Mouse (Mus musculus): ENCODE measurements at regions not wholly inside any gene's neighbourhood (a gene's known extent, or its start where the extent isn't known, plus 50 kb on each side); places are given as distances from the start of the nearest gene placed in this dataset.

DNA sequence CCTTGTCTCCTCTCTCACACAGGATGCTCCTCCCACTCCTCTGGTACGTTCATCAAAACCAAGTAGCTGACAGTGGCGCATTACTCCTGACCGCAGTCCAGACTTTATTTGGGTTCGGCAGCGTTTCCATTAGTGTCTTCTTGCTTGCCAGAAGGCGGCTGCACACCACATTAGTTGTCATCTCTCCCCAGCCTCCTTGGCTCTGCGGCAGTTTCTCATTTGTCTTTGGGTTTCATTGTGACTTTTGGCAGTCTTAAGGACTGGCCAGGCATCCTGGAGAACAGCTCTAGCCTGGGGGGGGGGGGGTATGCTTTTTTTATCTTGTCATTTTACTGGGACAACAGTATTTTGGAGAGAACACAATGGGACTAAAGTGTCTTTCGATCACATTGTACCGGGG lies 209.0 kb upstream of the Prickle1 start:
- DNase-seq (ENCODE audit: low spot score in 2 of 2): no peak

DNA sequence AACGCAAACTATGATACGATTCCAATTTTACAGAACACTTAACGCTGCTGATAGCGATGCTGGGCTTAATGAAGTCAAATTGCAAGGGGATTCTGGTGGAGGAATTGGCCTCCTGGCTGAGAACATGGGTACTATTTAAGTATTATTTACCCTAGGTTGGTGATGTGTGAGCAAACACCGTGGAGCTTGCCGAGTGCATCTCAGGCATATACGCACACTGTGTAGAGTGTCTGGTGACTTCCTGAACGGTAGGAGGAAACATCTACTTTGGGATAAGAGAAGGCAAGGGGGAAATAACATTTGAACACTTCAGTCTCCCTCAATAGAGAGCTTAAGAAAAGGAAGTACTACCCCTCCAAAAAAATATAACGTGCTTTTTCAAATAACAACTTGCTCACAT lies 194.8 kb upstream of the Prickle1 start:
- no peak for DNase-seq (ENCODE audit: low spot score in 2 of 2)

DNA sequence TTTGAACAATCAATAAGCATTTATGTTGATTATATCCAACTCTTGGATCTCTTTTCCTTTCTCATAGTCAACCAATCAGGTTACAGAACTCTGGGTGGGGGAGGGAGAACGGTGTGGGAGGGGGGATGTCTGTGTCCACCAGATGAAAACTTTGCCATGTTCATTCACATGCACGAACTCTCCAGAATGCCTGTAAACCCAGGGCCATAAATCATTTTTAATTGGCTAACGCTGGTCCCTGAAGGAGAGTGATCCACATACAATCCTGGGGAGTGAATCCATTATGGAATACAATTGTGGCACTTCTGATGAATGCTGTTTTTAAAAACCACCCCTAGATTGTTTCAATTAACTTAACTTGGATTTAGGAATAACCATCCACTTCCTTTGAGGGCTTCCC lies 194.1 kb upstream of the Prickle1 start:
- no peak for DNase-seq (ENCODE audit: low spot score in 2 of 2)

DNA sequence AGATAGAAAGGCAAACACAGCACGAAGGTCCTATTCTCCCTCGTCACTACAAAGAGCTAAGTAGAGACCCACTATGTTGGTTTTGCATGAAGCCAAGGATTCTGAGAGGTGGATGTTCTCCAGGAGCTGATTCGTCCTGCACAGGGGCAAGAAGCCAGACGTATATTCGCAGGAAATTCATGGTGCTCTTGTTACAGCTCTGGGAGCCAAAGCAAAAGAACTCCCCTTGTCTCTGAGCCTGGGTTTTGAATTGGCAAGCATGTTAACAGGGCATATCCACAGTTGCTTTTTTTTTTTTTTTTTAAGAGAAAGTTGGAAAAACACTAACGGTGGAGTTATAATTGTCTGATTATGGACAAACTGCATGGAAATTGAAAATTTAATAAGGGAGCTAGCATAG lies 191.7 kb upstream of the Prickle1 start:
- DNase-seq (ENCODE audit: low spot score in 2 of 2): no peak

DNA sequence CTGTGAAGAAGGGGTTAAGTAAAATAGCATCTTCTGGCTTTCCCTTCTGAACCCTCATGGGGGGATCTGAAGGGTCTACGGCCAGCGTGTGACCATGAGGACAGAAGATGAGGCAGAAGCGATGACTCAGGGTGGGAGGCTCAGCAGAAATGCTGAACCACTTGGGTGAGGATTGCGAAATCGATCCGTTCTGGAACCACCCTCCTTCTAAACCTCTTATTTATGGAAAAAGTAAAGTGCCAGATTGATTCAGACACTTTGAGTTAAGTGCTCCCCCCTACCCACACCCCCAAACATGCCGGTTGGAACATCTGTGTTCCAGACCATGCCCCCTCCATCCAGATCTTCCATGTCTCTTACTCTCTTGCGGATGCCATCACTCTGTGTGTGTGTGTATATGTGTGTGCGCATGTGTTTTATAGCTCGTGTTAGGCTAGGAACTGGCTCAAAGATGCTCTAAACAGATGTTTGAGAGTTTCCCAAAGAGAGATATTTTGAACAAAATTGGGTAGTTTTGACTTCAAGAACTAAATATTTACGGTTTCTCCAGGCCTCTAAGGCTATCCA lies 190.2 kb upstream of the Prickle1 start:
- no peak for DNase-seq (ENCODE audit: low spot score in 2 of 2)

DNA sequence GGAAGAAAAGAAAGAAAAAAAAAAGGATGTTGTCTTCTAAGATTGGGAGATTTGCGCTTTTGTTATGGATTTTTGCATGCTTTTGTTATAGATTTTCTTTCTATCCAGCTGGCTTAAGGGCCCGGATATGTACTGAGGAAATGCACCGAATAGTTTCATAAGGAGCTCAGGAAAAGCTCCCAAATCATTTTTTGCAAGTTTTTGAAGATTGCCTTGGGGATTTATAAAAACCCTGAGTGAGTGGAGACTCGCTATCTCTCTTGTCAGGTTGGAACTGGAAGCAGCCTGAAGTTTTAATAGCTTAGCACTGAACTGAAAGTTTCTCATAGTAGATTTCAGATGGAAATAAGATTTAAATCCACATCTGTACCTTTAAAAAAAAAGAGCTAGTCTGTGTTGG lies 188.0 kb upstream of the Prickle1 start:
- DNase-seq (ENCODE audit: low spot score in 2 of 2): no peak

DNA sequence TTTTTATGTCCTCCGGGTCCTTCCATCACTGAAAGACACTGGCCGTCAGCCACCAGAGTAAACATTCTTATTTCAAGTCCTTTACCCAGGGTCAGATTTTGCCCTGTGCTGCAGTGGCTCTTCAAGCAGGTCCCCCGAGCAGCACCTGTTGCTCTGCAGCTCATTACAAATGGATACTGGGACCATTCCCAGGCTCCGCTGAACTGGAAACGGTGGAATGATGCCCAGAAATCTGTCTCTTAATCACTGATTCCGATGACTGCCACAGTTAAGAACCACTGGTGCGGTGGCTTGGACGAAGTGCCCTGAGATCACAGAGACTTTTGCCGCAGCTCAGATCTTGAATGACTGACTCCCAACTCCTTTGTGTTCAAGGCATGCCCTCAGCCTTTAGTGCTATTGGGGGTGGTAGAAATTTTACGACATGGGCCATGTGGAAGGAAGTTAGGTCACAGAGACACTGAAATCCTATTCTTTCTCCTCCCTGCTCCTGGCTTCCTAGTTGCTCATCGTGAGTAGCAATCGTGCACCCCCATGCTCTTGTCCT lies 179.6 kb upstream of the Prickle1 start:
- DNase-seq (ENCODE audit: low spot score in 2 of 2): no peak

DNA sequence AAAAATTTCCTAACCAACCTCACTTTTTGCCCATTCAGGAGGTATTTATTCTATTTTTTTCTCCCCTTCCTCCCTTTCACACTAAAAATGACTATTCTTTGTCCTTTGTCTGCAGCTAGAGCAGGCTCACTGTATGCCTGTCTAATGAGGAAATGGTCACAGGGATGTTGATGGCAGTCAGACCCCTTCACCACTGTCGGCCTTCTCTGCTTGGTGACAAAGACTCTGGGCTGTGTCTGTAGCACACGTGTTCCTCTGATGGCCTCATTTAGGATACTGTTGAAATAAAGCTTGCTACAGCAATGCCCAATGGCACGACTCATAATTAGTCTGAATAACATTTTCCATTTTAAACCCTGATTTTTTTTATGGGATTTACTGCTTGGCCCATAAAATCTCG lies 178.6 kb upstream of the Prickle1 start:
- no peak for DNase-seq (ENCODE audit: low spot score in 2 of 2)

DNA sequence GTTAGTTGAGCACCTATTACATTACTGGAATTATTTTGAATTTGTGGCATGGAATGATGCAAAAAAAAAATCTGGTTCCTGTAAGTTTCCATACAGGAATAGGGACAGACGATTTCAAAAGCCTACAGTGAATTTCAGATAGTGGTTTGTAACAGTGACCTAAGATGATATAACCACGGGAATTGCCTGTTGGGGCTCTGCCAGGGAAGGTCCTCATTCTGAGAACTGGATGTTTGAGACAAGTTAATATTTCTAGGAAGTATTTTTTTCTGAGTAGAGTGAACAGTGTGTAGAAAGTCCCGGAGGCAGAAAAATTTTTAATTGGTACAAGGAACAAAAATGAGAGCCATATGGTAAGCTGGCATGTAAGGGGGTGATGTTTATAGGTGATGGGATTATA lies 171.3 kb upstream of the Prickle1 start:
- no peak for DNase-seq (ENCODE audit: low spot score in 2 of 2)

DNA sequence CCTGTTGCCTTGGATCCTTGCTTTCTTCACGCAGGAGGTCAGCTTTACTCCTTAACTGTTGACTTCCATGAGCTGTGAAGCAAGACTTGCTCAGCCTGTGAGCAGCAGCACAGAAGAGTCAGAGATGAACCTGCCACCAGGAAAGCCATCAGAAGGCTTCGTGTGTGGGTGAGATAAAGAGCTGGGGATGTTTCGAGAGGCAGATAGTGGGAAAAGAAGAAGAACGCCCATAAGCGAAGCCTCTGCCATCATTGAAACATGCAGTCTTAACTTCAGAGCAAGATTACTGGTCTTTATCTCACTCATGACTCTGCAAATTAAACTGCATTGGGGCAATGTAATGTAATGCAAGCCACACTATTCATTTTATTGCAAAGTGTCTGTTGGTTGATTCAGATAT lies 167.4 kb upstream of the Prickle1 start:
- DNase-seq (ENCODE audit: low spot score in 2 of 2): no peak

DNA sequence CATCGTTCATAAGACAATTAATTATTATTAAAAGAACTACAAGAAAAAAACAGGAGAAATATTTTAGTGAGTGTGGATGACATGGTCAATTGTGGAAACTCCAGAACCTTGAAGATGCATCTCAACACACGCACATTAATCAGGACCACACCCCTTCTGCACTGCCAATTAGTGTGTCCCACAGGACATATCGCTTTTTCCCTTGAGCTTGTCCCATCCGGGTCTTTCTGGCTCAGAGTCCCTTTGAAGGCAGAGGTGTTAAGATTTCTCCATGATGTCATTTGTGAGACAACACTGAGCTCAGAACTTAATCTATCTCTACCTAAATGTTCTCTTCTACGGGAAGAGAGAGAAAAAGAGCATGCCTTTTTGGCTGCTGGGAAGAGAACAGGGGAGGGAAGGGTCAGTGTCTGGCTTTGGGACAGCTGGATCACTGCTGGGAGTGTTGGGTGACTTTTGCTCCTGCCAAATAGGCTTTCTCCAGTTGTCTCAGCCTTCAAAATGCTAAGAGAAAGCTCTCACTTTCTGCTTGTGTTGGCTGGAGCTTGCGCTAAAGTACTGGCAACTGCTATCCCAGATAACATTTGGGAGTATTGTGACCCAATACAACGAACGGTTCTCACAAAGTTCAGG lies 162.6 kb upstream of the Prickle1 start:
- no peak for DNase-seq (ENCODE audit: low spot score in 2 of 2)

DNA sequence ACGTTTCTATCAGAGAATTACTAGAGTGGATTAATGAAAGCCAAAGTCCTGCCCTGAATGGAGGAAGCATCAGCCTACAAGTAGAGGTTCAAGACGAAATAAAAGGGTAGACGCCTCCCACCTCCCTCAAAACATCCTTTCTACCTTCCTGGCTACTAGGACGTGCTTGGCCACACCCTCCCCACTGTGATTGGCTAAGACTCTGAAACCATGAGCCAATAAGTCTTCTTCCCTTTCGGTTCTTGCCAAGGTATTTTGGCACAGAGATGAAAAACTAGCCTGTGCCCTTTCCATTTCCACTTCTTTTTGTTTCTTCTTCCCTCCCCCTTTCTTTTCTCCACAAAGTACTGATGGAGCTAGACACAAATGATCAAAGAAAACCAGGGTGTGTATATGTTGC lies 160.3 kb upstream of the Prickle1 start:
- no peak for DNase-seq (ENCODE audit: low spot score in 2 of 2)

DNA sequence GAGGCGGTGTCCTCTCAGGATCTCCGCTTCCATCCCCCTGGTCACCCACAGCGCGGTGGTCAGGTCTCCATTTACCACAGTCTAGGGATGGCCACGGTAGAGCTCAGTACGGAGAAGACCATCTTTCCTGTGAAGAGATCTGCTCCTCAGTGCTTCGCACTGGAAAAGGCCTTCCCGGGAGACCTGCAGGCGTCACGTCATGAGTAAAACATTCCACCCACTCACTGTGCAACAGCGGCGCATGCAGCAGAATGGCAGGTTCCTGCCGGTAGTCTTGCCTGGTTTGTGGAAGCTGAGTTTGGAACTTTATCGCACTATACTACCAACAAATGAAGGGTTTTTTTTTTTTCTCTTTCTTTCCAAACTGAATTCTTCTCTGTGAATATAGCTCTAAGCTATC lies 156.1 kb upstream of the Prickle1 start:
- no peak for DNase-seq (ENCODE audit: low spot score in 2 of 2)

DNA sequence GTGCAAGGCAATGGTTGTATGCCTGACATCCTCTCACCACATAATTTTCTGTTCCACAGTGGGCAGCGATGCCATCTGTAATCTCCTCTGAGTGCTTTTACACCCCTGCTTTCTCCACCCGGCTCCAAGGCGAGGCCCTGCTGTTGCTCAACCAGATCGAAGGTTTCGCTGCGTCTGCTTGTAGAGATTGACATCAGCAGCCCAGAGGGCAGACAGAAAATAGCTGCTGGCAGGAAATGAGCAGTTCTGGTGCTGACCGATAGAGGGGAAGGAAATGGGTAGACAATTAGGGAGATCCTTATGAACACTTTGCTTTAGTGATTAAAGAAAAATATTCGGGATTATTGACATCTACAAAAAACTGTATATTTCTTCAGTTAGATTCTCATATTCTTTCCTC lies 155.3 kb upstream of the Prickle1 start:
- peak in 1 of 2 experiments; percentile 7 for DNase-seq (ENCODE audit: low spot score in 2 of 2)

DNA sequence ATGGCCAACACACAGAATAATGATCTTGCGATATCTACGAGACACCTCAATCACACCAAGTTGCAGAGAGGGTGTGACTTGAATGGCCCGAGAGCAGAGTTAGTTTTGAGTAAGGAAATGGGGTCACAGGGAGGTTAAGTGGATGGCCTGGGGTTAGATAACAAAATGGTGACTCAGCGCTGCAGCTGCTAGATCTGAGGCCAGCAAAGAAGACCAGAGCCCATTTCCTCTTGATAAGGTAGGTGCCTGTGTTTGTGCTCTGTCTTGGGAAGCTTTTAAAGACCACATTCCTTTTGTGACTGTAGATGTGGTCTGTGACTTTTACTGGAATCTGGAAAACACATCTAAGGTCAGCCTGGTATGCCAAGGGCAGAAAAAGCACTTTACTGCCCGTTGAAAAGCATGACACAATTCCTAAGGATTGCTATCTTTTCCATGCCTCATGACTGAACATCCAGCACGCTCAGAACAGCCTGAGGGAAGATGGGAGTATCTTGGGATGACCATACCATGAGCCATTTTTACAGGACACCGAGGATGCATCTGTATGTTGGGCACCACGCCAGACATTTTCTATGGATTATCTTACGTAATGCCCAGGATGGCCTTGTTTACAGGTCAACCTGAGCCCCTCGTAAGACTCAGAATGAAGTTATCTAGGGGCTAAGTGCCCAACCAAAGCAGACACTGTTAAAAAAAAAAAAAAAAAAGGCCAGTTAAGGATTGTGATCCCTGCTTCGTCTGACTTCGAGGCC lies 148.7 kb upstream of the Prickle1 start:
- no peak for DNase-seq (ENCODE audit: low spot score in 2 of 2)

DNA sequence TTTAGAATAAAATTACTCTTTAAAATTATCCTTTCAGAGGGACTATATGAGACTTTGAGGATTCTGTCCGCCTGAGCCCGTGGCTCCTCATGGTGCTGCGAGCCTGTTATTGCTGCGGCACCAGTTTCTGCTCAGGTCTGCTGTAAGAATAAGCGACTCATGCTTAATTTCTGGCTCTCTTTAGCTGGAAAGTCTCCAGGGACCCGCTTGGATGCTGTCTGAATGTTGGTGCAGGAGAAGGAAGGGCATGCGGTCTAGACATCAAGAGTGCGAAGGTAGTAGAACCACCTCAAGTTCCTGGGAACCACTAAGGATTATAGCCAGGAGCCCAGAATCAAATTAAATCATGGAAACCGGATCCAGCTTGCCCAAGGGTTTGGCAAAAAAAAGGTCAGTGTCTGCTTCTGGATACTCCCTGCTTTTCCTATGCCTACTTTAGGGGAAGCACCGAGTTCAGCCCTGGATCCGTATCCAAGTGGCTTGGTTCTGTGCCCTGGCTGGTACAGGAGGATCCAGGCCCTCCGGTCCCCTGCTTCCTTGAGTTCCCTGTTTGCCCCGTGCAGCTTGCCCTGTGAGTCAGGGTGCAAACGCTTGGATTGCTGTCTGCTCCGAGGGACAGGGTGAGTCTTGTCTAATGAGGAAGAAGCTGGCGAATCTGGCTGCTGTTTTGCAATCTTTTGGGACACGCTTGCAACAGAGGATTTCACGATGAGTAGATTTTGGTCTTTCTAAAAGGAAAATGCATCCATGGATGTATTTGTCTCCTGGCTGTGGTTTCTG lies 138.2 kb upstream of the Prickle1 start:
- no peak for DNase-seq (ENCODE audit: low spot score in 2 of 2)

DNA sequence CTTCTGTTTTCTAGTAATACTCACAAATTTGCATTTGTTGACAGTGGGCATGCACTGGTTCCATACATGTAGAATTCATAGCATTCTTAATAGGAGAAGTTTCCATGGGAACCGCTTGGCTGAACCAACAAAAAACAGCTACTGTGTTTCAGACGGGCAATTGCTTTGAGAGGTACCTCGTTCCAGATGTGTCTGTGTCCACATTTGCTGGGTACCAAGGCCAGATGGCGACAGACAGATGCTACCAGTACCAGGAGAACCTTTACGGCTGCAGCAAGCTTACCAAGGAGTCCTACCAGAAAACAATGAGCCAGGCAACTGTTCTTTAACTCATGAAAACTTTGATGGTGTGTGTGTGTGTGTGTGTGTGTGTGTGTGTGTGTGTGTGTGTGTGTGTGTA lies 137.1 kb upstream of the Prickle1 start:
- DNase-seq (ENCODE audit: low spot score in 2 of 2): no peak

DNA sequence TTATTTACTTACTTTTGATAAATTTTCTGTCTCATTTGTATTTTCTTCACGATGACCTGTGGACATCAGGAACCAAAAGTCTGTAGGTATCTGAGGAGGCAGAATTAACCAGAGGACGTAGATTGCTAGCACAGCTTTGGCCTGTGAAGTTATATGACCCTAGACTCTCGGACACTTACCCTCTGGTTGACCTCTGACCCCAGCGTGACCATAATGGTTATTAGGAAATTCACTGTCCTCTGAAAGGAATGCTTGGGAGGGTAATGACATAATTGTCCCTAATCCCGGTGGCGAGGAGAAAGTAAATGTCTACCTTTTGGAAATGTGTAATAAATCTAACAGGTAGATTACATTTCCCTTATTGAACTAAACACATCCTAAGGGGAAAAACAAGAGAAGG lies 135.5 kb upstream of the Prickle1 start:
- DNase-seq (ENCODE audit: low spot score in 2 of 2): no peak

DNA sequence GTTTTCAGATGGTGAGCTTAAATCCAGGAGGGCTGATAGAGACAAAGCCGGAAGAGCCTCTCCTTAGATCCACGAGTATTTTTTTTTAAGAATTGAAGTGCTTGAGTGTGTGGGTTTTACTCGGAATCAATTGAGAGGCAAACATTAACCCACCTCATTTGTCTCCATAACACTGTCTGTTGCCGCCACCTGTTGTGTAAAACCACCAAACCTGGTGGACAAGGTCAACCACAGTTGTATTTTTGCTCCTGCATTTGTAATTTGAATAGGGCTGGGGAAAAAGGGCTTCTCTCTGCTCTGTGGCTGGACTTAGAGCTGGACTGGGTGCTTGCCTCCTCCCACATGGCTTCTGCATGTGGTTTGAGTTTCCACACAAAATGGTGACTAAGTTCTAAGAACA lies 119.8 kb upstream of the Prickle1 start:
- DNase-seq (ENCODE audit: low spot score in 2 of 2): no peak

DNA sequence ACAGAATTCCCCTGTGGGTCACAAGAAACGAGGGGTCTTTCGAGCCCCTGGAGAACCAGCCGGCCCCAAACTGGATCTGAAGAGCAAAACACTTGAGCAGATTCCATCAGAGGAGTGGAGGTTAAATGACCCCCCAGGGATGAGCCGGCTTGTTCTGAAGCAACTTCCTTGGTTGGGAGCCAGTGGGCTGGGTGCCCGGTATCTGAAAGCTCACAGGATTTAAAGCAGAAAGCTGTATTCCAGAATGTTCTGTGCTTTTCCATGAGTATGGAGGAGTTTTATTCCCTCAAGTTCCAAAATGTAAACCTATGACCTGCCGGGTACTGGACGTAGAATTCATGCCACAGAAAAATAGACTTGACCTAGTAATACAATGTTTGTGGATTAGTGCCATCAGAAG lies 117.7 kb upstream of the Prickle1 start:
- peak; percentile 25 to 69 for DNase-seq (ENCODE audit: low spot score in 2 of 2)

DNA sequence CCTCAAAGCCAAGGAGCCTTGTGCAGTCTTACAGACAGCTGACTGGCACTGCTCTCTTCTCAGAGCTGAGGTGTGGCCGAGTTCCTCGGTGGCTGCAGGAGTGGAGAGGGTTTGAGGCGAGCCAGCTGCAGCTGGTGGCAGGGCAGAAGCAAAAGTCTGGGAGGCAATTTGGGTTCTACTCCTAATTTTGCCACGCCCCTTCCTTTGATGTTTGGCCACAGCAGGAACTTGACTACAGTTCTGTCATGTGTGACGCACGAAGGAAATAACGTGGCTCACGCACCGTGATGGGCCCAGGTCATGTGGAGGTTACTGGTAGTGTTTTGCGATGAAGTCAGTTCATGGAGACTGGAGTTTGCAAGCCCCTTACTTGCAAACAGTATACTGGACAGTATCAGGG lies 116.9 kb upstream of the Prickle1 start:
- DNase-seq (ENCODE audit: low spot score in 2 of 2): no peak

All from adrenal gland, adult 18-20 months (tissue).